Mouse (Mus musculus) liver, adult 2 months (tissue): Measurements from ENCODE around the gene Them4.

ENCODE experiments used
- CTCF ChIP-seq: fragments of 200-500 bp; IDR thresholded peaks from 2 replicates; pipeline ENCODE4 v1.5.1; 2011; ENCODE audit warnings: low read depth, low read length, control low read depth
- POLR2A ChIP-seq: fragments of 200-500 bp; IDR thresholded peaks from 2 replicates; pipeline ENCODE4 v1.6.1; 2011; ENCODE audit warnings: low read length, control low read depth; ENCODE audit not compliant: insufficient read depth; ENCODE audit errors: extremely low read depth

- TF ChIP-seq CTCF (no peak), POLR2A (no peak)
These were observed 61.7 kb downstream of the Them4 start for GRCm38 (mm10) chr3:94371637-94372036.
